Mouse (Mus musculus): Measurements from ENCODE around the gene Msmp.

DNA sequence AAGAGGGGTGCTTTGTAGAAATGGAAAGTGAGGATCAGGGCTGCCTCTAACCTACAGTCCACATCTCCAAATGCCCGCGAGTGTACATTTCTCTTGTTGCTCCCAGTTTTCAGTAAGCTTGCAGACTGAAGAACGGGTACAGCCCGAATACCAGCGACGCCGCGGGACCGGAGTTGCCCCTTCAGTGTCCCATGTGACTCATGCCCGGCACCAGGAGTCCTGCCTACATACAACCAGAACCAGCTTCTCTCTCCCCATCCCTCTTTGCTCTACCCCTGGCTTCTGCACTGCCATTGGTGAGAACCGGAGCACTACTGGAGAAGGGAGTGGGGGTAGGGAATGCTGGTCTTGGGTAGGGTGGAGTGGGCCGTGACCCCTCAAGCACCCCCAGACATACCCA is 2.9 kb downstream of the Msmp start:
- TF ChIP-seq TCF12 (IDR thresholded peaks at IDR 0.05; ENCODE audit: insufficient read depth, poor library complexity, severe bottlenecking) (no peak), CEBPB (IDR thresholded peaks at IDR 0.05; ENCODE audit: insufficient read depth, poor library complexity, severe bottlenecking) (no peak), E2F4 (IDR thresholded peaks at IDR 0.05; ENCODE audit: insufficient read depth) (no peak), POLR2A (IDR thresholded peaks at IDR 0.05; ENCODE audit: insufficient read length, low read depth) (no peak), POLR2AphosphoS2 (IDR thresholded peaks at IDR 0.05; ENCODE audit: insufficient read length, low read depth) (no peak), MYOD1 (IDR thresholded peaks at IDR 0.05; ENCODE audit: control insufficient read depth in 1 of 3, insufficient read length in 2 of 3, low read depth in 2 of 3) (no peak)

Measured in myocyte (in vitro differentiated cells).